Mouse (Mus musculus): ENCODE measurements around the gene Sema3d. TPM values are rescaled to one million over a fixed set of nuclear protein-coding genes. Genes with fewer than 3 reads are reported as not detected.

Sema3d gene
- polyA plus RNA-seq, 1 experiment from 2014 or later = 3.4 TPM

GRCm38 (mm10) chr5:12566568-12566967, 183.4 kb downstream of the Sema3d start:
- H3K27me3 ChIP-seq (replicated peaks; ENCODE audit: insufficient read depth, low read length) = no peaks in the 10 kb centered on the region
- no peak overlapping the region for H3K4me2 ChIP-seq (replicated peaks; ENCODE audit: low read depth, low read length)
- H3K4me3 ChIP-seq (ENCODE audit: low read depth, low read length) = no peak overlapping the region
- WGBS = 22% methylated on average over 1 of the region's 1 CpGs
- no peak overlapping the region for H3K27ac ChIP-seq (ENCODE audit: low read length)
- no peaks in the 10 kb centered on the region for H3K36me3 ChIP-seq (ENCODE audit: insufficient read depth, low read length)
- peak; percentile 37 for ATAC-seq
- no peaks in the 10 kb centered on the region for H3K4me1 ChIP-seq (ENCODE audit: insufficient read depth, low read depth, low read length)
- H3K9me3 ChIP-seq (ENCODE audit: low read length) = no peaks in the 10 kb centered on the region
- TF ChIP-seq EP300 (IDR thresholded peaks at IDR 0.05) (peak; percentile 58; the same call in 1 of the 2 replicates), CTCF (IDR thresholded peaks at IDR 0.05) (no peak)
- H3K9ac ChIP-seq (replicated peaks; ENCODE audit: low read depth) = no peak overlapping the region
- peak; percentile 6 for DNase-seq (ENCODE audit: low spot score)

GRCm38 (mm10) chr5:12574551-12574950, 191.4 kb downstream of the Sema3d start:
- Histone ChIP-seq H3K4me1 (ENCODE audit: insufficient read depth, low read depth, low read length) (no peaks in the 10 kb centered on the region), H3K27me3 (replicated peaks; ENCODE audit: insufficient read depth, low read length) (no peaks in the 10 kb centered on the region), H3K27ac (ENCODE audit: low read length) (no peak overlapping the region), H3K4me2 (replicated peaks; ENCODE audit: low read depth, low read length) (no peak overlapping the region), H3K4me3 (ENCODE audit: low read depth, low read length) (no peak overlapping the region), H3K9me3 (ENCODE audit: low read length) (no peaks in the 10 kb centered on the region), H3K9ac (replicated peaks; ENCODE audit: low read depth) (no peak overlapping the region), H3K36me3 (ENCODE audit: insufficient read depth, low read length) (no peaks in the 10 kb centered on the region)
- WGBS = 64% methylated on average over 4 of the region's 4 CpGs
- ATAC-seq (no peak), DNase-seq (ENCODE audit: low spot score) (no peak)
- TF ChIP-seq EP300 (IDR thresholded peaks at IDR 0.05) (no peak), CTCF (IDR thresholded peaks at IDR 0.05) (no peak)

GRCm38 (mm10) chr5:12575262-12575661, 192.1 kb downstream of the Sema3d start:
- no peak overlapping the region for H3K27ac ChIP-seq (ENCODE audit: low read length)
- TF ChIP-seq EP300 (IDR thresholded peaks at IDR 0.05) (no peak), CTCF (IDR thresholded peaks at IDR 0.05) (no peak)
- H3K36me3 ChIP-seq (ENCODE audit: insufficient read depth, low read length) = no peaks in the 10 kb centered on the region
- H3K4me3 ChIP-seq (ENCODE audit: low read depth, low read length) = no peak overlapping the region
- DNase-seq (ENCODE audit: low spot score) = no peak
- ATAC-seq = no peak
- no peaks in the 10 kb centered on the region for H3K9me3 ChIP-seq (ENCODE audit: low read length)
- H3K27me3 ChIP-seq (replicated peaks; ENCODE audit: insufficient read depth, low read length) = no peaks in the 10 kb centered on the region
- H3K4me2 ChIP-seq (replicated peaks; ENCODE audit: low read depth, low read length) = no peak overlapping the region
- H3K9ac ChIP-seq (replicated peaks; ENCODE audit: low read depth) = no peak overlapping the region
- no peaks in the 10 kb centered on the region for H3K4me1 ChIP-seq (ENCODE audit: insufficient read depth, low read depth, low read length)
- 56% methylated on average over 1 of the region's 1 CpGs for WGBS

GRCm38 (mm10) chr5:12579752-12580151, 196.6 kb downstream of the Sema3d start:
- Histone ChIP-seq H3K9me3 (ENCODE audit: low read length) (no peaks in the 10 kb centered on the region), H3K4me1 (ENCODE audit: insufficient read depth, low read depth, low read length) (no peaks in the 10 kb centered on the region), H3K36me3 (ENCODE audit: insufficient read depth, low read length) (no peaks in the 10 kb centered on the region), H3K4me2 (replicated peaks; ENCODE audit: low read depth, low read length) (no peak overlapping the region), H3K27me3 (replicated peaks; ENCODE audit: insufficient read depth, low read length) (no peaks in the 10 kb centered on the region), H3K4me3 (ENCODE audit: low read depth, low read length) (no peak overlapping the region), H3K9ac (replicated peaks; ENCODE audit: low read depth) (no peak overlapping the region), H3K27ac (ENCODE audit: low read length) (no peak overlapping the region)
- DNase-seq (ENCODE audit: low spot score) (no peak), ATAC-seq (no peak)
- TF ChIP-seq CTCF (IDR thresholded peaks at IDR 0.05) (no peak), EP300 (IDR thresholded peaks at IDR 0.05) (no peak)
- WGBS = 66% methylated on average over 4 of the region's 4 CpGs

- H3K4me3 ChIP-seq (ENCODE audit: low read depth, low read length) = no peak overlapping the region
- TF ChIP-seq CTCF (IDR thresholded peaks at IDR 0.05) = no peak
- no peak for TF ChIP-seq EP300 (IDR thresholded peaks at IDR 0.05)
- no peaks in the 10 kb centered on the region for H3K4me1 ChIP-seq (ENCODE audit: insufficient read depth, low read depth, low read length)
- no peak overlapping the region for H3K9ac ChIP-seq (replicated peaks; ENCODE audit: low read depth)
- no peaks in the 10 kb centered on the region for H3K9me3 ChIP-seq (ENCODE audit: low read length)
- H3K27me3 ChIP-seq (replicated peaks; ENCODE audit: insufficient read depth, low read length) = no peaks in the 10 kb centered on the region
- ATAC-seq (no peak), DNase-seq (ENCODE audit: low spot score) (no peak)
- no peak overlapping the region for H3K4me2 ChIP-seq (replicated peaks; ENCODE audit: low read depth, low read length)
- 76% methylated on average over 1 of the region's 1 CpGs for WGBS
- no peaks in the 10 kb centered on the region for H3K36me3 ChIP-seq (ENCODE audit: insufficient read depth, low read length)
- H3K27ac ChIP-seq (ENCODE audit: low read length) = no peak overlapping the region
Observed at GRCm38 (mm10) chr5:12582540-12582939, 199.4 kb downstream of the Sema3d start.

GRCm38 (mm10) chr5:12583293-12583834, 200.2 kb downstream of the Sema3d start:
- Histone ChIP-seq H3K27me3 (replicated peaks; ENCODE audit: insufficient read depth, low read length) (no peaks in the 10 kb centered on the region), H3K4me1 (ENCODE audit: insufficient read depth, low read depth, low read length) (no peaks in the 10 kb centered on the region), H3K27ac (ENCODE audit: low read length) (no peak overlapping the region), H3K4me2 (replicated peaks; ENCODE audit: low read depth, low read length) (no peak overlapping the region), H3K9me3 (ENCODE audit: low read length) (no peaks in the 10 kb centered on the region), H3K9ac (replicated peaks; ENCODE audit: low read depth) (no peak overlapping the region), H3K36me3 (ENCODE audit: insufficient read depth, low read length) (no peaks in the 10 kb centered on the region), H3K4me3 (ENCODE audit: low read depth, low read length) (no peak overlapping the region)
- 47% methylated on average over 3 of the region's 3 CpGs for WGBS
- TF ChIP-seq EP300 (IDR thresholded peaks at IDR 0.05) (no peak), CTCF (IDR thresholded peaks at IDR 0.05) (no peak)
- DNase-seq (ENCODE audit: low spot score) = peak; percentile 17
- no peak for ATAC-seq

GRCm38 (mm10) chr5:12584886-12585285, 201.7 kb downstream of the Sema3d start:
- no peak overlapping the region for H3K4me2 ChIP-seq (replicated peaks; ENCODE audit: low read depth, low read length)
- TF ChIP-seq CTCF (IDR thresholded peaks at IDR 0.05) = no peak
- no peak for TF ChIP-seq EP300 (IDR thresholded peaks at IDR 0.05)
- WGBS = 91% methylated on average over 9 of the region's 9 CpGs
- H3K9ac ChIP-seq (replicated peaks; ENCODE audit: low read depth) = no peak overlapping the region
- H3K27ac ChIP-seq (ENCODE audit: low read length) = no peak overlapping the region
- H3K27me3 ChIP-seq (replicated peaks; ENCODE audit: insufficient read depth, low read length) = no peaks in the 10 kb centered on the region
- H3K4me3 ChIP-seq (ENCODE audit: low read depth, low read length) = no peak overlapping the region
- ATAC-seq (no peak), DNase-seq (ENCODE audit: low spot score) (no peak)
- H3K4me1 ChIP-seq (ENCODE audit: insufficient read depth, low read depth, low read length) = no peaks in the 10 kb centered on the region
- no peaks in the 10 kb centered on the region for H3K9me3 ChIP-seq (ENCODE audit: low read length)
- H3K36me3 ChIP-seq (ENCODE audit: insufficient read depth, low read length) = no peaks in the 10 kb centered on the region
